Mouse (Mus musculus): ENCODE data around the gene Map4k5.

GRCm38 (mm10) chr12:69753936-69754335 lies 139.1 kb downstream of the Map4k5 start:
- TF ChIP-seq CTCF (IDR thresholded peaks at IDR 0.05; ENCODE audit: borderline replicate concordance, extremely low read depth, insufficient read depth, insufficient read length) (no peak), POLR2A (IDR thresholded peaks at IDR 0.05; ENCODE audit: borderline replicate concordance, extremely low read depth, insufficient read depth, insufficient read length, poor library complexity, severe bottlenecking) (no peak)

Measured in brain, embryonic 14.5 days (tissue).